Mouse (Mus musculus): ENCODE data around the gene Zfp36l1.

Zfp36l1 gene
- long read RNA-seq, experiment 1, partial matches to known transcripts, result 0 of 22 reads
- long read RNA-seq, experiment 1, other reads (novel, unspliced or antisense), result 19 of 22 reads
- long read RNA-seq, experiment 2, partial matches to known transcripts, result 4 of 22 reads
- long read RNA-seq, experiment 2, other reads (novel, unspliced or antisense), result 18 of 22 reads

DNA sequence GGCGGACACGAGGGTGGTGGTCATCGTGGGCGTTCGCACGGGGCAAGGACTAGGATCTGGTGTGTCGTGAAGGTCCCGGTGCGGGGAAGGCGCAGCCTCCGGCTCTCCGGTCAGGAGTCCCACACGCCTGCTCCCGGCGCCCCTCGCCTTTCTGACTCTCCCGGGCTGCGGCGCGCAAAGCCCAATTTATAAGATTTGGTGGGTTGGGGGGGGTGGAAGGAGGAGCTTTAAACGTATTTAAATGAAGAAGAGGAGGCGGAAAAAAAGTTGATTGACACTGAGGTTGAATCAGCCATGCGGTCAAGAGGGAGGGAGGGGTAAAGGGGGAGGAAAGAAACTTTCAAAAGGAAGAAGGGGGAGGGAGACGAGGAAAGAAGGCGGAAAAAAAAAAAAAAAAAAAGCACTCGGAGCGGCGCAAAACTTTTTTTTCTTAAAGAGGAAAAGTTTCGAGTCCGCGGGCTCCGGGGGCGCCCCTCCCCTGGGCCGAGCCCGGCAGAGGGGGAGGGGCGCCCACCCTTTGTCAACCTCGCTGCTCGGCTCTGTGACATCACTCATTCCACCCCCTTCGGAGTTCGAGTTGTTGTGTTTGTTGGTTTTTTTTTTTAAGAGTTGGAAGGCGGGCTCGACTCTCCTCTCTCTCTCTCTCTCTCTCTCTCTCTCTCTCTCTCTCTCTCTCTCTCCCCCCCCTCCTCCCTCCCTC lies at the start of gene Zfp36l1:
Zfp36l1 (minus strand) TSS at position 162 of the 700 bp plus-strand sequence.
- intact Hi-C loops (cut with DNase I), result loop anchor here (5.0 kb wide), 3 partner anchors 206 to 501 kb away; no protein-coding TSS in a partner anchor

DNA sequence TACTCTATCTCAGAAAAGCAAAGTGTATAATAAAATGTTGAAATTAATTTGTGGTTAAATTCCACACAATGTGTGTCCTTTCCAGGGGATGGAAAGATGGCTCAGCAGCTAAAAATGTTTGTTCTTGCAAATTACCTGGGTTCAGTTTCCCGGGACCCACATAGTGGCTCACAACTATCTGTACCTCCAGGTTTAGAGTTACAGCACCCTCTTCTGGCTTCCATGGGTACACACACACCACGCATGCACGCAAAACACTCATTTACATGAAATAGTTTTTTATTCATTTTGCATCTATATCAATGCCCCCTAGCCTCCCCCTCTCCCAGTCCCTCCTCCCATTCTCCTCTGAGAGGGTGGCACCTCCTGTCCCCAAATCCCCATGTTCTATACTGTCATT lies 49.6 kb upstream of the Zfp36l1 start:
- intact Hi-C loops (cut with DNase I), result no loop called here

DNA sequence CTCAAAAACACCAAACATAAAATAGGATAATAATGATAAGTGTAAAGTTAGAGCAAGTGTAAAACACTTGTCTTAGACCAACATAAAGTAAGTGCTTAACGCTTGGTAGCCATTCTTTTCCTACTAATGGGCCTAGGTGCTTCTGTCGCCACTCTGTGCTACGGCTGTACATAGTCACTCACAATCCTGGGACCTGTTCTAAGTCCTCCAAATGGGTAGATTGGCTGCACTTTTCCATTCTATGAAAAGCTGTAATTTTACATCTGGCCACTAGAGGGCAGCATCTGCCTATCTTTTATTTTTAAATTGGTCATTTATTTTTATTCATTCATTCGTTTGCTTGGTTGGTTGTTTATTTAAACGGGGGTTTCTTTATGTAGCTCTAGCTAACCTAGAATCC lies 44.9 kb upstream of the Zfp36l1 start:
- intact Hi-C loops (cut with DNase I), result loop anchor here (5.0 kb wide), 3 partner anchors 40 to 565 kb away; no protein-coding TSS in a partner anchor

DNA sequence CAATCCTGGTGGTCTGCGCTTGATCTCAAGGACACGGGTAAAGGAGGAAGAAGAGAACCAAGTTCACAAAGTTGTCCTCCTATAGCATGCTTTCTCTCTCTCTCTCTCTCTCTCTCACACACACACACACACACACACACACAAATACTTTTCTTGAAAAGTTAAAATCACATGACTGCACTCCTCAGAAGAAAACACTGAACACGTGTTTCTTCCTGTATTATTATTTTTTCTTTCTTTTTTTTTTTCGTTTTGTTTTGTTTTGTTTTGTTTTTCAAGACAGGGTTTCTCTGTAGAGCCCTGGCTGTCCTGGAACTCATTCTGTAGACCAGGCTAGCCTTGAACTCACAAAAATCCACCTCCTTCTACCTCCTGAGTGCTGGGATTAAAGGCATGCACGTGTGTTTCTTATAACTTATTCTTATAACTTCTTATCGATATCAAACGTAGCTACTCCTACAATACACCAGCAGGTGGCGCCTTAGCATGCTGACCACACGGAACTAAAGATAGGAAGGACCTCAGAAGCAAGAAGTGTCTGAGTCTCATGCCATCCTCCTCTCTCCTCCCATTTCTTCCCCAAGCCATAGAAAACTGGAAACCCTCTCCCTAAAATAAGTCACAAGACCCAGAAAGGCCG lies 41.0 kb upstream of the Zfp36l1 start:
- intact Hi-C loops (cut with DNase I), result no loop called here

DNA sequence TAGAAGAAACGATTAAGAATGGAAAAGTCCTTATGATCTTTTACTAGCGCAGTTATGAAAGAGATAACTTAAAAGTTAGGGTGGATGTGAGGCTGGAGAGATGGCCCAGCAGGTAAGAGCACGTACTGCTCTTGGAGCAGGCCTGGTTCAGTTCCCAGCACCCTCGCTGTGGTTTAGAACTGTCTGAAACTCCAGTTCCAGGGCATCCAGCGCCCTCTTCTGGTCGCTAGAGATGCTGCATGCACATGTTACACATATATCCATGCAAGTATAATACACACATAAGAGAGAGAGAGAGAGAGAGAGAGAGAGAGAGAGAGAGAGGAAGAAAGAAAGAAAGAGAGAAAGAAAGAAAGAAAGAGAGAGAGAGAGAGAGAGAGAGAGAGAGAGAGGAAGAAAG lies 40.3 kb upstream of the Zfp36l1 start:
- intact Hi-C loops (cut with DNase I), result no loop called here

DNA sequence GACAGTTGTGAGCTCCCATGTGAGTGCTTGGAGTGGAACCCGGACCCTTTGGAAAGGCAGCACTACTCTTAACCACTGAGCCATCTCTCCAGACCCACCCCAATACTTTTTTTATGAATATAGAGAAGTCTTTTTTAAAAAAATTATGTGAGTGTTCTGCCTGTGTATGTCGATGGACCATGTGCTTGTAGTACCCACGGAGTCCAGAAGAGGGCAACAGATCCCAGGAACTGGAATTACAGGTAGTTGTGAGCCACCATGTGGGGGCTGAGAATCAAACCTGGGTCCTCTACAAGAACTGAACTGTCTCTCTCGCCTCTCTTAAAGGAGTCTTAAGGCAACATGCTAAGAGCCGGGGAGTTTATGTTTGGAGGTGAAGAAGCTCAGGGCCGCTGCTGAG lies 39.0 kb upstream of the Zfp36l1 start:
- intact Hi-C loops (cut with DNase I), result no loop called here

DNA sequence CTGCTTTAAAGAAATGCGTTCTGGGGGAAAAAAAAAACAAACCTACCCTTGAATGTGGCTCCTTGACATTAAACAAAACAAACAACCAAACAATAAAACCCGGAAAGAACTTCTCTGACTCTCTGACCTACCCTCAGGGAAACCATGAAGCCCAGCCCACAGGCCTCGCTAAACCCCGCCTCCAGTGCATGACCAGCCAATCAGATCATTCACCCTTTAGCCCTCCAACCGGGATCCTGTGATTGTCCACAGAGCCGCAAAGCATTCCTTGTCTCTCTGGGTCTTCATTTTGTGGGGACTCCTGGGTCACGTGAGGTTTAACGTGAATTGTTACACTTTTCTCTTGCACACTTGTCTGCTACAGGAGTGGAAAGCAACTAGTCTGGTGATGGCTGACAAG lies 37.8 kb upstream of the Zfp36l1 start:
- intact Hi-C loops (cut with DNase I), result no loop called here

DNA sequence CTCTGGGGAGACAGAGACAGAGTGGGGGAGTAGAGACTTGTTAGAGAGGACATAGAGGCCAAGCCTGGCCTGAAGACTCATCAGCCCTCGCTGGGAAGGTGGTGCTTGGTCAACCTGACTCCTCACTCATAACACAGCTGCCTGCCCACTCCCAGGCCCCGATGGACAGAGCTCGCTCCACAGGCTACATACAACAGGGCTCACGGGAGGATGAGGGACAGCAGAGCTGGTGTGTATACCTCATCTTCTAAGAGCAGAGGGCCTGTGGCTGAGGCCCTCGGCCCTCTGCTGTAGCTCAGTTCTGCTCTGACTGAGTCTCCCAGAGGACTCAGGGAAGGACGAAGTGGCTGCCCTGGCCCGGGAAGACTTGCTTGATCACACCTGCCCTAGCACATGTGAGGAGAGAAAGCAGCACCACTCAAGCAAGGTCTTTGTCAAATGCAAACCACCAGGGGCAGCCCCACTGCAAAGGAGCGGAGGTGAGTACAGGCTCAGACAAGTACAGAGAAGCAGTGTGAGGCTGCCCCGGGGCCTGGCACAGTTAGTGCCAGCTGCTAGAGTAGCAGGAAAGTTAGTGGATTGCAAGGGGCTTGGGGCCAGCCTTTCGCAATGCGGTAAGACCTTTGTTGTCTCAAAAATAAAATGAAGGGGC lies 34.9 kb upstream of the Zfp36l1 start:
- intact Hi-C loops (cut with DNase I), result loop anchor here (5.0 kb wide), 1 partner anchor 800 kb away; no protein-coding TSS in a partner anchor

DNA sequence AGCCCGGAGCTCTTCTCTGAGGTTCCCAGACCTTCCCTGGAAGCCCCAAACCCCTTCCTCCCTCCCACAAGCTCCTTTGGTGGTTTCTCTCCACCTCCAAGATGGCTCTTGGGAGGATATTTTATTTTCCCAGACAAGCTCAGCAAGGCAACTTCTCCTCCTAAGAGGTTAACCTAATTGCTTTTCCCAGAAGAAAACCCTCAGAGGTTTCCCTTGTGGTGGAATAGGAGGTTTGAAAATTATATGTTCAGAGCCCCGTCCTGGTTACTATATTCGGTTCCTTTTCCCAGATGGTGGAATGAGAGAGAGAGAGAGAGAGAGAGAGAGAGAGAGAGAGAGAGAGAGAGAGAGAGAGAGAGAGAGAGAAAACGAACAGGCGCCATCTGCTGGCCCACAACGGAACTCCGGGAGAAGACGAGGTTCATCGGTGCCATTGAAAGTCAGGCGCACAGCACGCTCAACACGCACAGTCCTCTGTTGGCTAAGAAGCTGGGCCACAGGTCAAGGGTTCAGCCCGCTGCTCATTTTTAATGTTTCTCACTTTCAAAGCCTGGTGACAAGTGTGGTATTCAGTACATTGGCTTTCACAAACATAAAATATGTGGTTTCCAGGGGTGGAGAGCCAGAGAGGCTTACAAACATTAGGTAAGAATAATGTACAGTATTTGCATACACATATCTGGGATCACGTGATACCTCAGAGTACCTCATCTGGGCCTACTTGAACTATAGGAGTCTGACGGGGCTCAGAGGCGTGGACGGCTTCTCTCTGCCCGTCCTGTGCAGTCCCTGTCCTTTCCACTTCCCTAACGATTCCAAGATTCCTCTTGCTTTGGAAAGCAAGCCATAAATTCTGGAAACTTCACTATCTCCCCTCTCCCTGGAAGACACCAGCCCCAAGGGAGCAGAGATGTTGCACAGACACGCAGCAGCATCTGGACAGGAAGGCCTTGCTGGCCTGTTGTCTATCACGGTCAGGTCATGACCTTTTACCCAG lies 33.7 kb upstream of the Zfp36l1 start:
- intact Hi-C loops (cut with DNase I), result loop anchor here (5.0 kb wide), 1 partner anchor 799 kb away; no protein-coding TSS in a partner anchor

DNA sequence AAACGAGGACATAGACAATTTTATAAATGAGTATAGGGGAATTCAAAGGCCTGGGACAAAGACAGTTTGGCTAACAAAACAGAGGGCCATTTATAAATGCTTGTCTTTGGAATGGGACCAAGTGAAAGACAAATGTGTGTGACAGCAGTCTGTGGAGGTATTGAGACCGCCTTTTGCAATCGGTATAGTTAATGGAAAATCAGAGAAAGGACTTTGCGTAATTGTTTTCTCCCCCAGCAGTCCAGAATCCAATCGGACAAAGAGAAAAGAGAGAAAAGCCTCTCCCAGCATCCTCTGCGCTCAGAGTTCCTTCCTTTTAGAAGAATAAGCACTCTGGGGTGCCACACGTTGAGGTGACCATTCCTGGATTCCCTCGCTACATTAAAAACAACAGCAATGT lies 32.6 kb upstream of the Zfp36l1 start:
- intact Hi-C loops (cut with DNase I), result loop anchor here (5.0 kb wide), 1 partner anchor 798 kb away; no protein-coding TSS in a partner anchor

DNA sequence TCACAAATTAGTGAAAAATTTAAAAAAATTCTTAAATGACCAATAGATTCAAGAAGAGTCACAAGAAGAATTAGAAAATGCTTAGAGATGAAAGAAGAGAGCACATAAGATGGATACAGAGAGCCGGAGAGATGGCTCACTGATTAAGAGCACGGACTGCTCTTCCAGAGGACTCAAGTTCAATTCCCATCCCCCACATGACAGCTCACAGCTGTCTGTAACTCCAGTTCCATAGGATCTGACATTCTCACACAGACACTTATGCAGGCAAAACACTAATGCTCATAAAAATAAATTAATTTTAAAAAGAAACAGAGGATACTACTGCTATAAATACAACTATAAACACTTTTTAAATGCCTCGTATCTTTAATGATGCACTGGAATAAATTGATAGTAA lies 32.0 kb upstream of the Zfp36l1 start:
- intact Hi-C loops (cut with DNase I), result loop anchor here (5.0 kb wide), 1 partner anchor 798 kb away; no protein-coding TSS in a partner anchor

DNA sequence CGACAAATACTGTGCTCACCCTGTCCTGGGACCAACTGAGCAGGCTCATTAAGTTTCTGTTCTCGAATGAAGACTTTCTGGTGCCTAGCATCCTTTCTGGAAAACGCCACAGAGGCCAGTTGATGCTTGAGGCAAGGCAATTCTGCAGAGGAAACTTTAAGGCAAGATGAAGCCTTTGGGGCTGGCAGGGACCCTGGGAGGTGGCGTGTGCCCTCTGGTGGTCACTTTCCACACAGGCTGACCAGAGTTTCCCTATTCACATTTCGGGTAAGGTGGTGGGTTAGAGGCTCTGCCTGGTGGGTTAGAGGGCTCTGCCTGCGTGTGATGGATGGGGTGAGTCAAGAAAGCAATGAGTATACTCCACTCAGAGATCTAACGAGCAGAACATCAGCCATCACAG lies 28.7 kb upstream of the Zfp36l1 start:
- intact Hi-C loops (cut with DNase I), result loop anchor here (2.0 kb wide), 1 partner anchor 783 kb away; no protein-coding TSS in a partner anchor

DNA sequence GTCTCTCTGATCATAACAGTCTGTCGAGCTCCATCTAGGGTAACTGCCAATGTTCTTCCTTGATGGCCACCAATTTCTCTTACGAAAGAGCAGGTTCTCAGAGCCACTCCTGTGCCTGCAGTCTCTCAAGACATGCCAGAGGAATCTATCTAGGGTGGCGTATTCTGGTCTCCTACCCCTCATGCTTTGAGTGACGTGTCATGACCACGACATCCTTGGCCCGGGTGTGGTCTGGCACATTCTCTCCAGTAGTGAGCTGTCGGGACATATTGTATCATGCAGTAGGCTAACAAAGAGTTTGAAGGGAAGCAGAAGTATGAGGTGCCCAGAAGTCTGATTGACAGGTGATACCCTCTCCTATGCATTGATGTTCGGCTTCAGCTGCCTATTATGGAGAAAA lies 28.2 kb upstream of the Zfp36l1 start:
- intact Hi-C loops (cut with DNase I), result loop anchor here (2.0 kb wide), 1 partner anchor 782 kb away; no protein-coding TSS in a partner anchor

DNA sequence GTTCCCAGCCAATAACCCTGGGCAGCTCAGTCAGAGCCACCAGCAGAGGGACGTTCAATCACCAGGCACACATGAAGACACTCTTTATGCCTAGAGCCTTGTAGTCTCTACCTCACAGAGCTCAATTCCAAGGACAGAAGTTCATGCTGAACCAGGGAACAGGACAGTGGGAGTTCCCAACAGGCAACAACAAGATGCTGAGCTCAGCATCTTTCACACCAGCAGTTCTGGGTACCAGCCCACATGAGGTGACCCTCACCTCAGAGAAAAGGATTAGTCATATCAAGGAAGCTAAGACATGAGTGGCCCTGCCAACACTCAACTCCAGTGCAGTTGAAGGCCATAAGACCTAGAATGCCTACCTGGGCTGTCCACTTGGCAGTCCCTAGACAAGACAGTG lies 24.9 kb upstream of the Zfp36l1 start:
- intact Hi-C loops (cut with DNase I), result no loop called here

DNA sequence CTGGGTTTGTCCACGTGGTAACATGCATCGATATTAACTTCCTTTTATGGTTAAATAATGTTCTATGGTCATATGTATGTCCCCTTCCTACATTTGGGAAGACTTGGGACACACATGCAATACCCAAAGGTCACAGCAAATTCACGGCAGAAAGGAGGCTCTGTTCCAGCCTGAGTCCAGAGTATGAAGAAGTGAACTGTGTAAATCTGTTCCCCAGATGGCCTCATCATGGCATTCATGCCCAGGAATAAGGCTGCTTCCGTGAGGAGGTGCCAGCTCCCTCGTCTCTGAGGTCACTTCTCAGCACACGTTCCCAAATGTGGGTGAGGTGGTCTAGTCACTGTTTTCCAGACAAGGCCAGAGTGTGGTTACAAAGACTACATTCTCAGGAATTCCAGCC lies 24.4 kb upstream of the Zfp36l1 start:
- intact Hi-C loops (cut with DNase I), result no loop called here

DNA sequence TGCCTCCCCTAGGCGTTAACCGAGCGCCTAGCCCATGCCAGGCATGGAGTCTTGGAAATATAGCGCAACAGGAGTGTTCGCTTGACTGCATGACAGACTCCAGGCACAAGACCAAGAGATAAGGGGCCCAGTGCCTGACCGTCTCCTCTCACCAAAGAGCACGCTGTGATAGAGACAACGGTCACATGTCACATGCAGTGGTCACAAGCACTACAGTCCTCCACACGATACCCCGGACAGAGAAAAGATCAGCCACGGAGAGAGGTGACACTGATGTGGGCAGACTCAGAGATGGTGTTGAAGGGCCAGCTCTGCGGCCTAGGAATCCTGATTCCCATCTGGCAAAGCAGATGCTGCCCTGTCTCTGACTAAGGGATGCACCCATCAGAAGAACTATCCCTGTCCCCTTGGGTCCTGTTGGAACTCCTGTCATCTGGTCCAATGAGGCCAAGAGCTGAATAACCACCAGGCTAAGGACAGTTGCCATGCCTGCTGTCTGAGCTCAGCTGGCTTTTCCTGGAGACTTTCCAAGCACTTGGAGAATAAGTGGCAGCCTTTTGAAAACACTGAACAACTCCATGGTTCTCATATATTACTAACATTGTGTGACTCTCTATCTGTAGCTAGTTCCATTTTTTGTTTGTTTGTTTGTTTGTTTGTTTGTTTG lies 23.6 kb upstream of the Zfp36l1 start:
- intact Hi-C loops (cut with DNase I), result no loop called here

DNA sequence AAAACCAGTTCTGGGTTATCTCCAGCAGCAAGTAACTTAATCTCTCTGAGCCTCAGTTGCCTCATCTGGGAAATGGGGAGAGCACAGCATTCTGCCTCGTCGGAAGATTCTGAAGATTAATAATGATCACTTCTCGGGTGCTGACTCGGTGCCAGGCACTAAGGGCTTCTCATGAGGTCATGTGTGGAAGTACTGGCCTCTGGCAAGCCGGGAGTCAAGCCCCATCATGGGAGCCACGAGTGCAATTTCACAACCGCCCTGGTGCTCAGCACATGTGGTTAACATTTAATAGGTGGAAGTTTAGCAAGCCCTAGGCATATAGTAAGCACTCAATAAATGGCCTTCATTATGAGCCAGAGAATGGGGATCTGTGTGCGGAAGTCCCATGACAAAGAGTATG lies 22.4 kb upstream of the Zfp36l1 start:
- intact Hi-C loops (cut with DNase I), result no loop called here

DNA sequence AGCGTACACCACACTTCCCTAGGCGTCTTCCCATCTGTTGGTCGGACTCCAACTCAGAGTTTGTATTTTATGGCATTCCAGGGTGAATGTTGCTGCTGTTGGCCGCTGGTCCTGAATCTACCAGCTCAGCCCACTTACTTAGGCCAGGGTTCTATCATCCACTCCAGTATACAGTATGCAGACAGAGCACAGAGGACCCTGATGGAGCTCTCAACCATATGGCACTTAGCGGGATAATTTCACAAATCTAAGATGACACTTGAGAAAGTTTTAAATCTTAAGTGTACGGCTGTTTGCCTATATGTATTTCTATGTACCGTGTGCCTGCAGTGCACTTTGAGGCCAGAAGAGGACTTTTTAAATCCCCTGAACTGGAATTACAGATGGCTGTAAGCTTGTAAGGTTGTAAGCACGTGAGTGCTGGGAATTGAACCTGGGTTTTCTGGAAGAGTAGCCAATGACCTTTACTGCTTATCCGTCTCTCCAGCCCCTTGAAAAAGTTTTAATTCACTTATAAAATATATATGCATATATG lies 20.3 kb upstream of the Zfp36l1 start:
- intact Hi-C loops (cut with DNase I), result loop anchor here (2.0 kb wide), 1 partner anchor 22 kb away; no protein-coding TSS in a partner anchor

DNA sequence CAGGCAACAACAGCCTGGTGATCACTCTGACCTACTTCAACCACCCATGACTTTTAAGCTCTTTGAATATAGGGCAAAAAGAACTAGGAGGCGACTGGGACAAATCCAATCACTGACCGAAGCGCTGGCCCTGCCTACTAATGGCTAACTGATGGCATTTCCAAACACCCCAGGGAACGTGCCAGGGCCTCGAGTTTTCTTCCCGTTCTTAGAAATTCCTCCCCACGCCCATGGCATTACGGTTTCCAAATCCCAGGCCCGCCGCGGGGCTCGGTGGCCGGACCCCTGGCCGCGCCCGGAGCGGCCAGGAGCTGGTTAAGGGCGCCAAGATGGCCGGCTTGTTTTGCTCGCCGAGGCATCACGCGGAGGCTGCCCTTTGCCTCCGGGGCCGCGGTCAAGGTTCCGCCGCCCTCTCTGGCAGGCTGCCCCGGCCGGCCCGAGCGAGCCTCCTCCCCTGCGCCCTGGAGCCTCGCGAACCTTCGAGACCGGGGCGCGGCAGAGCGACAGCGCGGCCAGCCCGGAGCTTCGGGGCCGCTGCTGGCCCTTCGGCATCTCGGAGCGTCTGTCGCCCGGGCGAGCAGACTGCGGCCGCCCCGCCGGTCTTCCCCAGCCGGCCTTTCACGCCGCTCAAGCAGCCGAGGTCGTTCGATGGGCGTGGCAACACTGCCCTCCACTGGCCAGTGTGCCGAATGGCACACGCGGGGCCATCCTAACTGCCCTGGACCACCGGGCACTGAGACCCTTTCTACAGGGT lies 19.6 kb upstream of the Zfp36l1 start:
- intact Hi-C loops (cut with DNase I), result loop anchor here (2.0 kb wide), 1 partner anchor 22 kb away; no protein-coding TSS in a partner anchor
